Mouse (Mus musculus): ENCODE measurements around the gene Smim26.
"Not testable (repeated sequence)": the region's sequence is repeated elsewhere in the genome, so short reads cannot be mapped to it uniquely, and the experiment has no call there.

Smim26 gene

DNA sequence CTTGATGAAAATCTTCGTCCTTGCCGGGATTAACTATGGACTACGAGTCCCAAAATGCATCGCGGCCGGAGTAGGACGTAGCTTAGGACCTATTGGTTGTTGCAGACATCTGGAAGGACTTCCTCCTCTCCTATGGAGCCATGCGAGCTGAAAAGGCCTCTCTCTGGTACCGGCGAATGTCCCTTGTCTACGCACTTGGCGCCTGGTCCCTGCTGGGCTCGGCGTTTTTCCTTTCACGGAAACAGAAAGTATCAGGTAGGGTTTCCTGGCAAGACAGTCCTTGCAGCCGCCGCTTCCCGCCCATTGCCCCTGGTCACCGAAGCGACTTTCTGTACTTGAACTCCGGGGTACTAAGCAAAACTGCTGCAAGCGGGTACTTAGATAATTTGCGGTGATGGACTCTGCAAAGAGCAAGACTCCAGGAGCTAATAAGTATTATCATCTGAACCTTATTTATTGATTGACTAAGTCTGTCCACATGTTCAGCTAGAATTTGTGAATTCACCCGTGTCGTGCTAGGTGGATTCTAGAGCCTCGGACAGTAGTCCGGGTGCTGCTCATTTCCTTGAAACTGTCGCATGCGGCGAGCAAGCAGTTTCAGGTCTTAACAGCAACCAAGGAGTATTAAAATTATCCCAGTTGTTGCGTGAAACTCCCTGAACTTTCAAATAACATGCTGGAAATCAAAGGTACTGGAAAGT, at the start of gene Smim26:
TSS of gene Smim26 (plus strand) at position 104 of the 701 bp plus-strand sequence.
- DNase-seq: peak; percentile 59 to 70

DNA sequence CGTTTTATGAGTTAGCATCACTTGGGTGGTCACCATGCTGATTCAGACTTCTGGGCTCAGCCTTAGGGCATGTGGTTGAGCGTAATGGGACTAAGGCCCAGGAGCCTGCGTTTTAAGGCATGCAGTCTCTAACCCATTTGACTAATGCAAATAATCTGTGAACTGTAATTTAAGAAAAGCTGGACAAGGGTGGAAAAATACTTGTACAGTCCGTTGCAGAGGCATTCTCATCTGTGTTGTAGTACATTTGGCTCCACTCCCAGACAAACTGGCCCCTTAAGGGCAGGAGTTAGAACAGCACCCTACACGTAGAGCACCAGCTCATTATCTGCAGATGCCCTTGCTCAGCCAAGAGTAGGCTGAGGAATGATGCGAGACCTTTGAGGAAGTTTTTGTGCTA, 49.2 kb upstream of the Smim26 start:
- DNase-seq: no peak

DNA sequence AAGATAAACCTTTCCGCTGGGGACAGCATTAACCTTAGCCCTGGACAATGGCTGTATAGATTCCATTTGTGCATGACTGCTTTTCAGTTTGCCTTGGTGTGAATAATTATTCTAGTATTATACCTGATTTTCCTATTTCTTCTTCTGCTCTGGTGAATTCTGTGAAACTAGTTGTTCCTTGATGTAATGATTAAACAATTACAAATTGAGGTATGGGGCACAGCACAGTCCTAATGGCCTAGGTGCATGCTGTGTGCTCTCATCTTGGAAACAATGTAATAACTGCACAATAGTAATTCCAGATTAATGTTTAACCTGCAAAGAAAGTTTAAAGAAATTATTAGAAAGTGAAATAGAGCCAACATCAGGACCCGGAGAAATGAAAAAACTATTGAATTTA, 48.8 kb upstream of the Smim26 start:
- DNase-seq: no peak

DNA sequence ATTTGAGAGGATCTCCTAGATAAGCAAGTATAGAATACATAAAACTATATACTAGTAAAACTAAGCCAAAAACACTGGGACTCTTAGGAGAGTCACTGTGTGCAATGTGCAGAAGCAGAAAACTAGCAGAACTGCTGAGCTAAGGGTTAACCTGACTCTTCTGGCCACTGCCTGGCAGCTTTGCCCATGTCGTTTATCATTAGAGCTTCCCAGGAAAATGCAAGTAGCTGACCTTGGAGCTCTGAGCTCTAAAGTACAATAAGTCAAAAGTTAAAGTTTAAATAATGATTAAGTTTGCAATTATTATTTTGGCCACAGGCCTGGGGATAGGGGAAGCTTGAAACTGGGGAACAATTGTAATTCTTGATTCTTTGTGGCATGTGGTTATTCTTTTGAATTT, 48.4 kb upstream of the Smim26 start:
- no peak for DNase-seq

DNA sequence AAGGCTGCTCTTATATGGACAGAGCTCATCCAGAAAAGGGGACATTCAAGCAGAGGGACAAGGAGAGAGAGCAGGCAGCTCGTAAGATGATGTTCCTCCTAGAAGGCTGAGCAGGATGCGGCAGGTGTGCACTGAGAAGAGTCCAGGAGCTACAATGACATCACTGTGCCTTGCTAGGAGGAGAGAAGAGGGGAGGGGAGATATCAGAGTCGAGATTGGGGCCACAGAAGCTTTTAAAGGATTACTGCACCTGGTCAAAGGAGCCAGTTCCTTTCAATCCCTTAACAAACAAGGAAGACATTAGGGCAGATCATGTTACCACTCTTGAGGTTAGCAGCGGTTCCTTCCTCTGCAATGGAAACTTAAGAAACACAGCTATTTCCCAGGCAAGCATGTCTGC, 46.3 kb upstream of the Smim26 start:
- DNase-seq: no peak

DNA sequence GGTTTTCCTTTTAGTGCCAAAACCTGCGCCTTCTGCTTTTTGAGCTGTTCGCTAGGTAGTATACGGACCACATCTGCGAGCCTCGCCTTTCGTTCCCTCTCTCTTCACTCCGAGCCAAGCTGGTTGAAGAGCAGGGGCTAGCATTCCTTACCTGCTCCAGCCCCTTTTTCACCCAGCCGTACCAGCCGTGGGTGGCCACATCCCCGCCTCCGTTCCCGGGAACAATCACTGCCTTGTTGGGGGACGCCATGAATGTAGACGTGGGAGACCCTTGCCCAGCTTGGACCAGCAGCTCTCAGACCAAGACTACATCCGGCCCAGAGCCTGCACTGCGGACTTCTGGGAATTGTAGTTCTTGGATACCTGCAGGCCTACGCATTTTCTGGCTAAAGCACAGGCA, 43.3 kb upstream of the Smim26 start, which contains the start of gene Rbbp9:
TSS of gene Rbbp9 (minus strand) at position 341 of the 400 bp plus-strand sequence.
- DNase-seq: peak; percentile 22 to 36

DNA sequence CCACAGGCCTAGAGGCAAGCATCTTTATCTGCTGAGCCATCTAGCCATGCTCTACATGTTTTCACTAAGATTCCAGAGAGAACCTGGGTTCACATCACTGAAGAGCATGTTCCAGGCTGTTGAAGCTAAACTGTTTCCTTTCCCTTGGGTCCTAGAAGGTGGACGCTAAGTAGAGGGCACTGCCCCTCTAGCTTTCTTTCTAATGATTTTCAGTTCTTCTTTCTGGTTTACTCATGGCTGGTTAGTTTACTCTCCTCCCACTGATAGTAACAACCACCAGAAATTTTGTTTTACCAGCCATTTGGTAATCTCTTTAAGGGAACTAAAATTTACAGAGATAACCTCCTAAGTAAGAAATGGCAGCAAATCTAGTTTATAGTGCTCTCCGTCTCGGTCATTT, 39.9 kb upstream of the Smim26 start:
- DNase-seq: no peak

DNA sequence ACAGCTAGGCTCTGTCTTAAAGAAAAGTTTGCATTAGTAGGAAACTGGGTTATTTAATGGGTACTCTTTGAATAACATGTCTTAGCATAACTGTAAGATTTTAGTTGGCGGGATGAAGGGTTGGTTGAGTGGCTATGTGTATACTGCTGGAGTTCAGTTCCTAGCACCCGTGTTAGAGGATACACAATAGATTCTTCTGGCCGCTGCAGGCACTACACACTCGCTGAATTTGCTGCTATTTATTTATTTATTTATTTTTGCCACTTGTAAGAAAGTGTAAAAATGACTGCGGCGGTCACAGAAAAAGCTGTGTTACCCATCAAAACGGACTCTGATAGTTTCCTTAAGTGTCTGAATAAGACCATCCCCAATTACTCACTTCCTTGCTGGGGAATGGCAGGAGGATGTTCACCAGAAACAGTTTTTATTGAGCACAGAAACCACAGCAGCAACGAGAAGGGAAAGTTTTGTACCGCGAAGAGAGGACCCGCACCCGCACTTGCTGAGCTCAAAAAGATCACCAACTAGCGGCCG, 38.5 kb upstream of the Smim26 start:
- no peak for DNase-seq

DNA sequence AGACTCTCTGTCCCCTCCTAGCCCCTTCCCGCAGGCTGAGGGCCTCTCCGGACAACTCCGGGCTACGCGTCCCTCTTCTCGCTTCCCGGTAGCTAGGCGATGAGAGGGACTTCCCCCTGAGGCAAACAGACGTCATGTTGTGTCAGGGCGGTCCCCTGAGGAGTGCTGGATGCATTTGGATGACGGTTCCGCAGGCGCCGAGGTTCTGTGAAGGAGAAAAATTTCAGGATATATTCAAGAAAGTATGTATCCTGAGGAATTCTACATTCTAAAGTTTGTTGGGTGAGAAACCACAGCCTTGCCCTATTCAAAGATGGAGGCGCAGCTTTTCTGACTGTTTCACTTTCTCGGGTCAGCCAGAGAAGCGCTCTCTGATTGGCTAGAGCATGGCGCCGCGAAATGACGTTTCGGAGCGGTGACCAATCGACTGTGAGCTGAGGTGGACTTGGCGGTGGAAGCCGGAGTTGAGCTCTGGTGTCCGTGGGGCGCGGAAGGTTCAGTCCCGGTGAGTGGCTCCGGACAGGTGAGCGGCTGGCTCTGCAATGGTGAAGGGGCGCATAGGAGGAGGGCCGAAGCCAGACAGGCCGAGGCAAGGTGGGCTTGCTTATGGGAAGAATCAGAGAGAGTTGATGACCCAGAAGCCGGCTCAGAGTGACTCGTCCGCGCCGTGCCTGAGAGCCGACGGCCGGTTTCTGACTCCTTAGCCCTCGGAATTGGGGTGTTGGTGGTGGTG, 37.9 kb upstream of the Smim26 start, which contains the start of gene Sec23b:
TSS of gene Sec23b (plus strand) at position 410 of the 733 bp plus-strand sequence.
- DNase-seq: peak; percentile 92

DNA sequence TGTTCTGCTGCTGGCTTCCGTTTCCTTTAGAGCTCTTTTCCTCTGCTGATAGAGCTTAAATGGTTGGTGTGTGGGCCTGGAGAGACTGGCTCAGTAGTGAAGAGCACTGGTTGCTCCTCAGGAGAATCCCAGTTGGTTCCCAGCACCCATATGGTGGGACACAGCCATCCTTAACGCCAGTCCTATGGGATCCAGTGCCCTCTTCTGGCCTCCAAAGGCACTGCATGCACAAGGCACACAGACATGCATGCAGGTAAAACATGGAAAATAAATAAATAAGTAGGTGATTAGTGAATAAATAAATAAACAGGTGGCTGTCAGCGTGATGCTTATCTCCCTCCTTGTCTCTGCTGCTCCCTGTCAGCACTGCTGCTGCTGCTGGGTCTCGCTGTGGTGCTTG, 5.1 kb upstream of the Smim26 start:
- DNase-seq: no peak

DNA sequence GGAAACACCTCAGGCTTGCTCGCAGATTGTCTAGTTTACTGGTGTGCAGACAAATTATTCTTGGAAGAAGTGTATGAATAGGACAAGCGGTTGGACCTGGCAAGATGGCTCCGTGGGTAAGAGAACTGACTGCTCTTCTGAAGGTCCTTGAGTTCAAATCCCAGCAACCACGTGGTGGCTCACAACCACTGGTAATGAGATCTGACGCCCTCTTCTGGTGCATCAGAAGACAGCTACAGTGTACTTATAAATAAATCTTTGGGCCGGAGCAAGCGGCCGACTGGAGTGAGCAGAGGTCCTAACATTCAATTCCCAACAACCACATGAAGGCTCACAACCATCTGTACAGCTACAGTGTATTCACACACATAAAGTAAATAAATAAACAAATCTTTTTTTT, 818 bp upstream of the Smim26 start:
- not testable (repeated sequence) for DNase-seq

DNA sequence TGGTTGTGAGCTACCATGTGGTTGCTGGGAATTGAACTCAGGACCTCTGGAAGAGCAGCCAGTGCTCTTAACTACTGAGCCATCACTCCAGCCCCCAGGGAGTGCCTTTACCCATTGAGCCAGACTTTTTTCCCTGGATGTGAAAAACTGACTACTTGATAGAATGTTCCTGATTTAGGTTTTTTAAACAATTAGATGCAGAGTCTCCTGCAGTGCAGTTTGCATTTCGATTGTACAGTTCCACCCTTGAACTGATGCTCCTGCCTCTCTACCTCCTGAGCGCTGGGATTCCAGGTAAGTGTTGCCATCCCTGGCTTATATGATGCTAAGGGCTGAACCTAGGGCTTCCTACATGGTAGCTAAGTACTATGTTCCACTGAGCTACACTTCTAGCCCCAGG, 4.2 kb downstream of the Smim26 start:
- no peak for DNase-seq

DNA sequence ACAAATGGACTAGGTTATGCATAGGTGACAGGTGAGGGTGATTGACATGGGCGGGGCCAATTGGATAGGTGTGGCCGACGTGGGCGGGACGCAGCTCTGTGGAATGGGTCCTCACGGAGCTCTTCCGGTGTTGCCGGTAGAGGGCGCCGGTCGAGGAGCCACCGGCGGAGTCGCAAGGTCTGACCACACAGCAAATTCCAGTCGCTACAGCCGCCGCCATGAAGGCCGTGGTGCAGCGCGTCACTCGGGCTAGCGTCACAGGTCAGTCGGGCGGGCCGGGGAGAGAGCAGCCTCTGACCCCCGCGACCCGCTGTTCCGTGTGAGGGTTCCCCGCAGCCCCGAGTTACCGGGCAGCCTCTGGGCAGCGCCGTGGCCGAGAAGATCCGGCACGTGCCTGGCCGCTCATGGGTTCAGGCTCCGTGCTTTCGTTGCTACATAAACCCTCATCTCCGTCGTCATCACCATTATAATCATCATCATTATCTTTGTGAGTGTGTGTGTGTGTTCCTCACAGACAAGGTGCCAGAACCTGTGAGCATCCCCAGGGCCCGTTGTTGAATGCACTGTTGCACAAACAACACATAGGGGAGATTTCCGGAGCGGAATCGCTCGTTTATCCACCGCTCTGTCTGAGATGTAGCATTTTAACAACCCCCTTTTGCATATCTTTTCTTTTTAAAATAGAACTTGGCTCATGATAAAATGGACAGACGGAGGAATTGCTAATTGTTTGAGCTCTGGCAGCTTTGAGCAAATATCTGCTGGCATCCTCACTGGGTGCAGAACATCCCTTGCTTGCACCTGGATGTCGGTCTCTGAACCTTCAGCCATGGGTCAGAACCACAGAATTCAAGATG, 6.2 kb downstream of the Smim26 start, which contains the start of gene Dtd1:
TSS of gene Dtd1 (plus strand) at position 67 of the 857 bp plus-strand sequence.
- DNase-seq: peak; percentile 81 to 93

DNA sequence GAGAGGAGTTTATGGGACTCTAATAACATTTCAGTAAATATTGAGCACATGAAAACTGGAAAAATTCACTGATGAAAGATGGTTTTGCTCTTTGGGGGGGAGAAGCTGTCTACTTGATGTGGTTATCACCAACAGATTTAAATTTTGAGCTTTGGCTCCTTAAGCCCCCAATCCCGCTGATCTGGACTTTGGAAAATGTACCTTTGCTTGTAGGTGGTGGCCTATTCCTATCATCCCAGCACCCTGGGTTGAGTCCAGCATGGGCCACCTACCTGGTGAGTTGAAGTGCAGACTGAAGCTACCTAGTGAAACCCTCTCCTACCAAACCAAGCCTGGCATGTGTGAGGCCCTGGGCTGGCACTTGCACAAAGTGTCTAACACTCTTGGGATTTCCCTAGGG, 7.7 kb downstream of the Smim26 start:
- no peak for DNase-seq

DNA sequence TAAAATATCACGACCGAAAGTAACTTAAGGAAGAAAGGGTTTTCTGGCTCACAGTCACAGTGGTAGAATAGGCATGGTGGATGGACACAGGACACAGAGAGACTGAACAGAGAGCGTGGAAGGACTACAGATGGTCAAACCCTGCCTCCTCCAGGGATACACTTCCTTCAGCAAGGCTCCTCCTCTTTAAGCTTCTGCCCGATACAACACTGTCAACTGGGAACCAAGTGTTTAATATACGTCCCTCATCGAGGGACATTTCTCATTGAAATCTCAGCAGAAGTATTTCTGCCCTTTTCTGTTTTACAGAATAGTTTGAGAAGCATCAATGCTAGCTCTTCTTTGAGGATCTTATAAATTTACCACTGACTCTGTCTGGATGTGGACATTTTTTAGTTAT, 20.1 kb downstream of the Smim26 start:
- no peak for DNase-seq

DNA sequence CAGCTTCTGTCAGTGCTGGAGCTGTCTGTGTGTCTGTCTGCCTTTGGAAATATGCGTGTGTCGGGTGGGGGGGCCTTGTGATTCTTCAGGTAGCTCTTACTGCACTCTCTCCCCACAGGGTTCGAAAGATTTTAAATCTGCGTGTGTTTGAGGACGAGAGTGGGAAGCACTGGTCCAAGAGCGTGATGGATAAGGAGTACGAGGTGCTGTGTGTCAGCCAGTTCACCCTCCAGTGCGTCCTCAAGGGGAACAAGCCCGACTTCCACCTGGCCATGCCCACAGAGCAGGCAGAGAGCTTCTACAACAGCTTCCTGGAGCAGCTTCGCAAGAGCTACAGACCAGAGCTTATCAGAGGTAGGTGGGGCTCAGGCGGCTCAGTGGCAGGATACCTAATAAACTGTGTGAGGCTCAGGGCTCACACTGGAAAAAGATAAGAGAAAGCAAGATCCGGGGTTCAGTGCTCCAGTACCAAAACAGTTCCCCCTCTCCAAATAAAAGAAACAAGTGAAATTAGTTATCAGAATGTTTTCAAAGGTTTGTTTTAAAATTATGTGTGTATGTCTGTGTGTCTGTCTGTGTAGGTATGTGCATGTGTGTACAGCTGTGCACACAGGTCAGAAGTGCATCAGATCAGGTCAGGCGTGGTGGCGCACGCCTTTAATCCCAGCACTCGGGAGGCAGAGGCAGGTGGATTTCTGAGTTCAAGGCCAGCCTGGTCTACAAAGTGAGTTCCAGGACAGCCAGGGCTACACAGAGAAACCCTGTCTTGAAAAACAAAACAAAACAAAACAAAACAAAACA, 23.4 kb downstream of the Smim26 start:
- DNase-seq: no peak

DNA sequence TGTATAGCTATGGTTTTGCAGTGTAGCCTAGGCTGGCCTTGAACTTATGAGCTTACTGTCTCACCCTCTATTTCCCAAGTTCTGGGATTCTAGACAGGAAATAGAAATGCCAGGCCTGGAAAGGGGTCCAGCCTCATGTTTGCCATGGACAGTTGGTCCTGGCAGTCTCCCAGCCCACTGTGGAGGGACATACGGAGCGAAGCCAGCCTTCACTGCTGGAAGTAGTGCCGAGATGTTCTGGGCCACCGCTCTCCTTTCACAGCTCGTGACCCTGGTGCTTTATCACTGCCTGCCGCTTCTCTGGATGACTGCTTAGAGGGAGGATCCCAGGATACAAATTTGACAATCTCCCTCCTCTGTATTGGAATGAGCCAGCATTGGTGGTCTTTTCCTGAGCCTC, 27.6 kb downstream of the Smim26 start:
- no peak for DNase-seq

DNA sequence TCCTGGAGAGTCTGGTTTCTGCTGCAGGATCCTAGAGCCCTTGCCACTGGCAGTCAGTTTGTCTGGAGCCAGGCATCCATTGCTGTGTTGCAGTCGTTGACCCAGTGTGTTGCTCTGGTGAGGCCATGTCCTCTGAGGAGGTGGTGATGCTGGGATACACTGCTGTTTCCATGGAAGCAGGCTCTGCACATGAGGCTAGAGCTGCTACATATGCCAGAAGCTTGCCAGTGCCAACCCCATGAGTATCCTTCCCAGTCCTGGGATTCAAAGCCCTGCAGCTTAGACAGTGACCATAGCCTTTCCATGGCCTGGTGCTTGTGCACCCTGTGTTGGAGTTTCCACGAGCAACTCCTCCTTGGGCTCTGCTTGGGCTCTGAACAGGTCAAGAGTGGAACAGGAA, 39.7 kb downstream of the Smim26 start:
- DNase-seq: no peak

DNA sequence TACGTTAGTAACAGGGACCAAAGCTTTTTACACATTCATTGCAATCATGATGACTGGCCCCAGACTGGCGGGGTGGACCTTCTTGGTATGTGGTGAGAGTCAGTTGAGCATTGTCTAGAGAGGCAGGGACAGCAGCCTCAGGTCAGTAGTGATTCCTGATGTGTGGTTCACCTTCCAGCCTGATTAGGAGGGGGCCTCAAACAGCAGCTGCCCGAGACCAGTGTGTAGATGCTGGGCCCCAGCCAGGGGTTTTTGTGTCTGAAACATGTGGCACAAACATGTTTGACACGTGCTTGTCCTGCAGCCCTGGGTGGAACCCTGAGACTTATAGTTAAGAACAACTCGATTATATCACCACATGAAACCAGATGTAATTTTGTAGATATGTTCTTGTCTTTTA, 40.4 kb downstream of the Smim26 start:
- DNase-seq: no peak

DNA sequence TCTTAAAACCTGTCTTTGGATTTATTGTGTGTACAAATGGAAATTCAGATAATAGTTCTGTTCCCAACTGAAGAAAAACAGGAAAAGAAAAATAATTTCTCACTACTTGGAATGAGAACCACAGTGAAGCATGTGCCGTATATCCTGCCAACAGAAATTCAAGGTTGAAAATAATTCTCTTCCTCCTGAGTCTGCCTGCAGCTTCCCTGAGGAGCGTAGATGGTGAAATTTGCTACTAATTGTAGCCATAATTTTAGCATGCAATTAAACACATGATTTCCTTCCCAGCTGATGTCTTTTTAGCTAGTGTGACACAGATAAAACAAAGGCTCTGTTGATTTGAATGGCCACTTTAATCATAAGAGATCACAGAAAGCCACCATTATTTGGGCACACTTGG, 40.9 kb downstream of the Smim26 start:
- no peak for DNase-seq

DNA sequence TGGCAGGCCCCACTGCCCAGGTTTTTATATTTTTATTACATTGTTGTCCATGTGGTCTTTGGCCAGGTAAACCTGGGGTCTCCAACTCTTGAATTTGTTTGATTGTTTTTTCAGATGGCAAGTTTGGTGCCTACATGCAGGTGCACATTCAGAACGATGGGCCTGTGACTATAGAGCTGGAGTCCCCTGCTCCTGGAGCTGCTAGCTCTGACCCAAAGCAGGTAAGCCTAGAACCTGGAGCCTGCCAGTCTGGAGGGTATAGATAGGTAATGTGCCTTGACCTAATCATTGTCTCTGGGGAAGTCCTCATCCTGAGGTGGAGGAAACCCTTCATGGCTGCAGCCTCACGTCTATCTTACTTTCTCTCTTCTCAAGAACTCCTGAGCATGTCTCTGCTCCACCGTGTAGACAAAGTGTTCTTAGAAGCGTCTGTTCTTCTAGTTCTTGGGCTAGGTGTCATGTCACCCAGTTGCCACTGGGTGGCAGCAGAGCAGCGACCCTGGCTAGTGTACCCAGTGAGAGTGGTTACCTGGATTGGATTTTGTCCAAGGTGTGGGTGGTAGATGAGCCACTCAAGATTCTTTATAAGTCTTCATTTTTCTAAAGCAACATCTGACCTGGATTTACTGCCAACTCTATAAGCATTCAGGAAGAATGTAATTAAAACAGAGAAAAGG, 41.9 kb downstream of the Smim26 start:
- DNase-seq: peak in 1 of 2 experiments; percentile 55

DNA sequence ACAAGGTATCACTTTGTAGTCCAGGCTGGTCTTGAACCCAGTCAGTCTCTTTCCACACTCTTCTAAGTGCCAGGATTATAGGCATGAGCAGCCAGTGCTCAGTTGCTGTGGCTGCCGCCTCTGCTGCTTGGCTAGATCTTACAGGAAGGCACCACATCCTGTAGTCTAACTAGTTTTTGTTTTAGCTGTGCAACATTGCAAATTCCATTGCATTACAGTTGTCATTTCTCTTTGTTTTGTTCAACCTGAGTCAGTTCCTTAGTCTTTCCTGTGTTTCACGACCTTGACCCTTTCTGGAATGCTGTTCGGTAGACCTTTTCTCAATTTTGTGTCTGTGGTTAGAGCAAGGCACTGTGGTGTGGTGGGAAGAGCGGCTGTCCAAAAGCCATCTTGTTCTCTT, 43.4 kb downstream of the Smim26 start:
- DNase-seq: no peak

Measured in spleen, adult 18-20 months (tissue).